ENCODE assay signal across 8 mouse cellular contexts in genomic region chr2:84840748-84841563, GRCm38 (mm10). TPM values are rescaled to one million over a fixed set of nuclear protein-coding genes. Genes with fewer than 3 reads are reported as not detected.
A peak's percentile ranks its signal among the peaks of the same experiment; 100 is the strongest.
DNase-seq lines count a peak whose midpoint lies in the region; ATAC-seq and TF ChIP-seq lines count a peak whose summit lies in the region.

No protein-coding gene starts in this region.

- H3K4me2 ChIP-seq in lung, embryonic 14.5 days = peak overlapping the region; percentile 84
- peak overlapping the region; percentile 93 for H3K4me2 ChIP-seq in embryonic facial prominence, embryonic 15.5 days (replicated peaks)
- H3K4me2 ChIP-seq in neural tube, embryonic 14.5 days (ENCODE audit: low read depth, low read length) = peak overlapping the region; percentile 96

- H3K9ac ChIP-seq in lung, embryonic 14.5 days = peak overlapping the region; percentile 84
- H3K9ac ChIP-seq in embryonic facial prominence, embryonic 15.5 days = peak overlapping the region; percentile 65
- H3K9ac ChIP-seq in neural tube, embryonic 14.5 days (replicated peaks; ENCODE audit: low read depth, low read length) = peak overlapping the region; percentile 25

- H3K27ac ChIP-seq in lung, embryonic 14.5 days (ENCODE audit: low read depth) = peak overlapping the region; percentile 94
- H3K27ac ChIP-seq in embryonic facial prominence, embryonic 15.5 days (replicated peaks) = peak overlapping the region; percentile 92
- peak overlapping the region; percentile 96 for H3K27ac ChIP-seq in limb, embryonic 10.5 days
- H3K27ac ChIP-seq in neural tube, embryonic 14.5 days (ENCODE audit: low read depth, low read length) = no peak overlapping the region

- no peak for TF ChIP-seq CTCF in lung, embryonic 14.5 days (IDR thresholded peaks at IDR 0.05; ENCODE audit: low read depth)

- no peak for ATAC-seq in lung, embryonic 14.5 days (ENCODE audit: insufficient read depth)
- 0 out of 2 replicates have a peak, but pooled peaks have one; percentile 1 for ATAC-seq in embryonic facial prominence, embryonic 15.5 days (ENCODE audit: insufficient number of reproducible peaks, low FRiP score, low TSS enrichment, low read depth)
- ATAC-seq in neural tube, embryonic 14.5 days (ENCODE audit: low read depth) = peak; percentile 35; the same call in 1 of the 2 replicates

- H3K36me3 ChIP-seq in lung, embryonic 14.5 days (ENCODE audit: insufficient read depth) = peaks cover 9% of the 10 kb centered on the region
- no peaks in the 10 kb centered on the region for H3K36me3 ChIP-seq in embryonic facial prominence, embryonic 15.5 days
- H3K36me3 ChIP-seq in limb, embryonic 10.5 days = peaks cover 26% of the 10 kb centered on the region
- no peaks in the 10 kb centered on the region for H3K36me3 ChIP-seq in neural tube, embryonic 14.5 days (ENCODE audit: control insufficient read depth, insufficient read depth, low read length)

- H3K4me1 ChIP-seq in lung, embryonic 14.5 days (ENCODE audit: insufficient read depth) = peaks cover 13% of the 10 kb centered on the region
- H3K4me1 ChIP-seq in embryonic facial prominence, embryonic 15.5 days = peaks cover 38% of the 10 kb centered on the region
- peaks cover 37% of the 10 kb centered on the region for H3K4me1 ChIP-seq in limb, embryonic 10.5 days
- peaks cover 15% of the 10 kb centered on the region for H3K4me1 ChIP-seq in neural tube, embryonic 14.5 days (ENCODE audit: control insufficient read depth, insufficient read depth, low read length)

- peak; percentile 33 for DNase-seq in lung, embryonic 14.5 days
- no peak for DNase-seq in lung, postnatal 14 days
- no peak for DNase-seq in limb, embryonic 10.5 days (ENCODE audit: low spot score)
- no peak for DNase-seq in gastrocnemius, postnatal 25 days
- no peak for DNase-seq in frontal cortex, adult 2 months (ENCODE audit: extremely low spot score in 1 of 2, low spot score in 1 of 2)
- DNase-seq in layer of hippocampus, postnatal 10 days (ENCODE audit: low spot score in 2 of 2) = no peak

- peaks cover 9% of the 10 kb centered on the region; the same call in 1 of the 2 replicates for H3K27me3 ChIP-seq in lung, embryonic 14.5 days (ENCODE audit: insufficient read depth, low read length)
- no peaks in the 10 kb centered on the region for H3K27me3 ChIP-seq in embryonic facial prominence, embryonic 15.5 days
- H3K27me3 ChIP-seq in limb, embryonic 10.5 days (ENCODE audit: low read depth, poor library complexity, severe bottlenecking) = peaks cover 17% of the 10 kb centered on the region; the same call in 1 of the 2 replicates
- peaks cover 27% of the 10 kb centered on the region; the same call in 1 of the 2 replicates for H3K27me3 ChIP-seq in neural tube, embryonic 14.5 days (ENCODE audit: control insufficient read depth, insufficient read depth, low read length)

- peak overlapping the region; percentile 66 for H3K4me3 ChIP-seq in lung, embryonic 14.5 days (ENCODE audit: low read depth, low read length)
- peak overlapping the region; percentile 66 for H3K4me3 ChIP-seq in embryonic facial prominence, embryonic 15.5 days (replicated peaks)
- H3K4me3 ChIP-seq in limb, embryonic 10.5 days = peak overlapping the region; percentile 82
- H3K4me3 ChIP-seq in neural tube, embryonic 14.5 days (ENCODE audit: low read depth, low read length) = peak overlapping the region; percentile 48

- no peaks in the 10 kb centered on the region for H3K9me3 ChIP-seq in lung, embryonic 14.5 days (ENCODE audit: low read depth, low read length)
- no peaks in the 10 kb centered on the region for H3K9me3 ChIP-seq in embryonic facial prominence, embryonic 15.5 days (replicated peaks)
- no peaks in the 10 kb centered on the region for H3K9me3 ChIP-seq in limb, embryonic 10.5 days (replicated peaks)
- H3K9me3 ChIP-seq in neural tube, embryonic 14.5 days (ENCODE audit: control insufficient read depth, low read length) = no peaks in the 10 kb centered on the region

- WGBS in lung, embryonic 14.5 days = 4% methylated on average over 17 of the region's 17 CpGs
- 8% methylated on average over 17 of the region's 17 CpGs for WGBS in embryonic facial prominence, embryonic 15.5 days
- 8% methylated on average over 17 of the region's 17 CpGs for WGBS in limb, embryonic 10.5 days
- WGBS in neural tube, embryonic 14.5 days = 8% methylated on average over 17 of the region's 17 CpGs

RNA-seq across cellular contexts. Expression of gene Slc43a1, which starts 2.3 kb away (rescaled TPM):
- 18.8 and 20.2 TPM in 2 replicates for polyA plus RNA-seq in lung, embryonic 14.5 days (2014; fragmentation: Nextera tagmentation; extraction: Ambion mirVana)
- polyA plus RNA-seq in embryonic facial prominence, embryonic 15.5 days (2015; fragmentation: Nextera tagmentation; extraction: Ambion mirVana) = 13.7 and 15.8 TPM in 2 replicates
- polyA plus RNA-seq in limb, embryonic 10.5 days (2016; fragmentation: Nextera tagmentation; extraction: Ambion mirVana) = 36.6 and 42.6 TPM in 2 replicates
- polyA plus RNA-seq in neural tube, embryonic 14.5 days (2014; fragmentation: Nextera tagmentation; extraction: Ambion mirVana) = 0.63 and 1.8 TPM in 2 replicates
- 1 to 10 TPM; 7.7 to 8.4 TPM for total RNA-seq in gastrocnemius, postnatal 25 days (2021)
- polyA plus RNA-seq in frontal cortex, adult 2 months (2012; rRNA removed) = 0.22 and 0.29 TPM in 2 replicates
- under 1 TPM; 0.27 to 0.75 TPM for total RNA-seq in layer of hippocampus, postnatal 10 days (2021)

RNA-seq across cellular contexts. Expression of gene Timm10, which starts 14.2 kb away (rescaled TPM):
- 55.4 and 58.7 TPM in 2 replicates for polyA plus RNA-seq in lung, embryonic 14.5 days (2014; fragmentation: Nextera tagmentation; extraction: Ambion mirVana)
- 45.7 and 49.7 TPM in 2 replicates for polyA plus RNA-seq in embryonic facial prominence, embryonic 15.5 days (2015; fragmentation: Nextera tagmentation; extraction: Ambion mirVana)
- 64.5 and 71.0 TPM in 2 replicates for polyA plus RNA-seq in limb, embryonic 10.5 days (2016; fragmentation: Nextera tagmentation; extraction: Ambion mirVana)
- polyA plus RNA-seq in neural tube, embryonic 14.5 days (2014; fragmentation: Nextera tagmentation; extraction: Ambion mirVana) = 63.8 and 89.4 TPM in 2 replicates
- total RNA-seq in gastrocnemius, postnatal 25 days (2021) = 10 to 100 TPM; 49.3 to 51.3 TPM
- polyA plus RNA-seq in frontal cortex, adult 2 months (2012; rRNA removed) = 86.2 and 96.6 TPM in 2 replicates
- total RNA-seq in layer of hippocampus, postnatal 10 days (2021) = 10 to 100 TPM; 58.7 to 64.2 TPM

RNA-seq across cellular contexts. Expression of gene Smtnl1, which starts 18.5 kb away (rescaled TPM):
- 0.11 and 0.24 TPM in 2 replicates for polyA plus RNA-seq in lung, embryonic 14.5 days (2014; fragmentation: Nextera tagmentation; extraction: Ambion mirVana)
- polyA plus RNA-seq in embryonic facial prominence, embryonic 15.5 days (2015; fragmentation: Nextera tagmentation; extraction: Ambion mirVana) = 0.33 and 0.53 TPM in 2 replicates
- polyA plus RNA-seq in limb, embryonic 10.5 days (2016; fragmentation: Nextera tagmentation; extraction: Ambion mirVana) = 0.11 and 0.56 TPM in 2 replicates
- polyA plus RNA-seq in neural tube, embryonic 14.5 days (2014; fragmentation: Nextera tagmentation; extraction: Ambion mirVana) = not detected in 2 replicates
- total RNA-seq in gastrocnemius, postnatal 25 days (2021) = 100 to 1,000 TPM; 101 to 105 TPM
- not detected in 2 replicates for polyA plus RNA-seq in frontal cortex, adult 2 months (2012; rRNA removed)
- total RNA-seq in layer of hippocampus, postnatal 10 days (2021) = not detected

RNA-seq across cellular contexts. Expression of gene Ube2l6, which starts 42.3 kb away (rescaled TPM):
- 39.1 and 40.0 TPM in 2 replicates for polyA plus RNA-seq in lung, embryonic 14.5 days (2014; fragmentation: Nextera tagmentation; extraction: Ambion mirVana)
- polyA plus RNA-seq in embryonic facial prominence, embryonic 15.5 days (2015; fragmentation: Nextera tagmentation; extraction: Ambion mirVana) = 35.3 and 36.7 TPM in 2 replicates
- 17.6 and 19.2 TPM in 2 replicates for polyA plus RNA-seq in limb, embryonic 10.5 days (2016; fragmentation: Nextera tagmentation; extraction: Ambion mirVana)
- polyA plus RNA-seq in neural tube, embryonic 14.5 days (2014; fragmentation: Nextera tagmentation; extraction: Ambion mirVana) = 16.3 and 16.7 TPM in 2 replicates
- total RNA-seq in gastrocnemius, postnatal 25 days (2021) = 1 to 10 TPM; 4.2 to 8.1 TPM
- 10.2 TPM in 2 replicates for polyA plus RNA-seq in frontal cortex, adult 2 months (2012; rRNA removed)
- total RNA-seq in layer of hippocampus, postnatal 10 days (2021) = 1 to 10 TPM; 7.9 to 8.5 TPM

RNA-seq across cellular contexts. Expression of gene Rtn4rl2, which starts 45.6 kb away (rescaled TPM):
- polyA plus RNA-seq in lung, embryonic 14.5 days (2014; fragmentation: Nextera tagmentation; extraction: Ambion mirVana) = 1.1 and 1.2 TPM in 2 replicates
- polyA plus RNA-seq in embryonic facial prominence, embryonic 15.5 days (2015; fragmentation: Nextera tagmentation; extraction: Ambion mirVana) = 1.1 and 2.0 TPM in 2 replicates
- polyA plus RNA-seq in limb, embryonic 10.5 days (2016; fragmentation: Nextera tagmentation; extraction: Ambion mirVana) = 0.74 and 1.0 TPM in 2 replicates
- 1.8 and 4.9 TPM in 2 replicates for polyA plus RNA-seq in neural tube, embryonic 14.5 days (2014; fragmentation: Nextera tagmentation; extraction: Ambion mirVana)
- under 1 TPM; 0.43 to 0.54 TPM for total RNA-seq in gastrocnemius, postnatal 25 days (2021)
- 65.5 and 75.2 TPM in 2 replicates for polyA plus RNA-seq in frontal cortex, adult 2 months (2012; rRNA removed)
- total RNA-seq in layer of hippocampus, postnatal 10 days (2021) = 100 to 1,000 TPM; 108 to 116 TPM

Comparison
In these comparisons a context has a peak if more than half of its experiments do, and no peak if none do; other contexts are left out.
1. H3K9ac ChIP-seq: peak in every context shown above with its lines; median percentile 84 in lung, embryonic 14.5 days; 65 in embryonic facial prominence, embryonic 15.5 days; 25 in neural tube, embryonic 14.5 days.